Mouse (Mus musculus) C2C12 (cell line): ENCODE data around the gene 1190007I07Rik. TPM values are rescaled to one million over a fixed set of nuclear protein-coding genes. Genes with fewer than 3 reads are reported as not detected.

Experiments used
- H3K27me3 ChIP-seq: one replicate; pipeline ENCODE4 v1.6.1; 2011; ENCODE audit not compliant: control insufficient read depth, insufficient read depth, insufficient read length
- H3K36me3 ChIP-seq: one replicate; pipeline ENCODE4 v1.6.1; 2011; ENCODE audit not compliant: control insufficient read depth, insufficient read depth
- H3K4me3 ChIP-seq: one replicate; pipeline ENCODE4 v1.5.1; 2011; ENCODE audit warnings: mild to moderate bottlenecking, control low read depth; ENCODE audit not compliant: poor library complexity, insufficient read depth, severe bottlenecking
- H3K79me2 ChIP-seq: one replicate; pipeline ENCODE4 v1.6.1; 2011; ENCODE audit not compliant: control insufficient read depth, insufficient read depth
- H3K79me3 ChIP-seq: one replicate; pipeline ENCODE4 v1.6.1; 2011; ENCODE audit warnings: low read depth, control low read depth
- H3ac ChIP-seq: one replicate; pipeline ENCODE3; 2011; ENCODE audit warnings: low read depth; ENCODE audit not compliant: control insufficient read depth, insufficient read length
- CEBPB ChIP-seq: IDR thresholded peaks from one replicate; pipeline ENCODE4 v1.6.1; 2011; ENCODE audit warnings: low read depth, mild to moderate bottlenecking, control low read depth, moderate library complexity
- CTCF ChIP-seq: IDR thresholded peaks from one replicate; pipeline ENCODE4 v1.5.1; 2011; ENCODE audit not compliant: control insufficient read depth, insufficient read depth, insufficient read length
- FOSL1 ChIP-seq: IDR thresholded peaks from one replicate; pipeline ENCODE4 v1.8.0; 2011; ENCODE audit warnings: mild to moderate bottlenecking, low read length; ENCODE audit not compliant: poor library complexity, insufficient read depth, severe bottlenecking
- MAX ChIP-seq: IDR thresholded peaks from one replicate; pipeline ENCODE4 v1.6.1; 2011; ENCODE audit warnings: mild to moderate bottlenecking, control low read depth
- MYOD1 ChIP-seq: IDR thresholded peaks from one replicate; pipeline ENCODE4 v1.6.1; 2011; ENCODE audit warnings: low read depth; ENCODE audit not compliant: control insufficient read depth, insufficient read length
- MYOG ChIP-seq: IDR thresholded peaks from one replicate; pipeline ENCODE4 v1.6.1; 2011; ENCODE audit not compliant: control insufficient read depth, insufficient read length; ENCODE audit errors: extremely low read depth
- USF1 ChIP-seq: IDR thresholded peaks from one replicate; pipeline ENCODE4 v1.6.1; 2011; ENCODE audit warnings: low read depth, mild to moderate bottlenecking, control low read depth, moderate library complexity
- polyA plus RNA-seq: library from polyadenylated mRNA; unstranded; fragments of >200 nt; fragmentation: generic; extraction: Trizol; gene quantifications from one replicate; pipeline ENCODE4 v1.2.1, GENCODE M21; 2012; ENCODE audit warnings: missing spikeins

1190007I07Rik gene
- polyA plus RNA-seq, 1 experiment, result 16.6 TPM

DNA sequence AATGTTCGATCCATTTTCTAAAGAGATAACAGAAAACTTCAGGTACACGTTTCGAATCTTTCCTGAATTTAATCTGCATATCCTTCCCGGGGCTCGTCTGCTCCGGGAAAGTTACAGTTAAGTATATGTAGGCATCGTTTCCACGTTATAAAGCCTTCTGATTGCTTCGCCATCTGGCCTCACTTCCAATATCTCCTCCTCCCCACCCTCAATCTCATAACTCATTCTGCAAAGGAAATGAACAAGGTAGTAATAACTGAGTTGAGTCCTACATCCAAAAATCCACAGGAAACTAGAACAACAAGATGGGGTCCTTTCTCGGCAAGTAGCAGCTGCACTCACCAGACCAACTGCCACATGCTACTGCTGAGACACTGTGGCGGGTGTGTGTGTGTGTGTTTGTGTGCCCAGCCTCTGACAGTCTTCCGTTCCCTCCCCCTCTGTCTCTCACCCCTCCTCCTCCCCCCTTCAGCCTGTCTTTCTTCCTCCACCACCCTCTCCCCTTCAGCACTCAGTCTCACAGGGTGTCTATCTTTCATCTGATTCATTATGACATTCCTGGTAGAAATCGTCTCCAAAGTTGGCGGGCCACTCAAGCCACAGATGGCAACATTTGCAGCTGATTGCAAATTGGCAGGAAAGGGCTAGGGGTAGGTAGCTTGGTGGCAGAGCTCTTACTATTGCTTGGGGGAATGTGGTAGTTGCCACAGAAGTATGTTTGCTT lies 39.4 kb upstream of the 1190007I07Rik start:
- Histone ChIP-seq H3ac (no peak overlapping the region), H3K27me3 (no peaks in the 10 kb centered on the region), H3K79me3 (no peaks in the 10 kb centered on the region), H3K79me2 (no peaks in the 10 kb centered on the region), H3K36me3 (no peaks in the 10 kb centered on the region), H3K4me3 (no peak overlapping the region)
- TF ChIP-seq CTCF (no peak), MAX (no peak), USF1 (no peak), FOSL1 (no peak)

DNA sequence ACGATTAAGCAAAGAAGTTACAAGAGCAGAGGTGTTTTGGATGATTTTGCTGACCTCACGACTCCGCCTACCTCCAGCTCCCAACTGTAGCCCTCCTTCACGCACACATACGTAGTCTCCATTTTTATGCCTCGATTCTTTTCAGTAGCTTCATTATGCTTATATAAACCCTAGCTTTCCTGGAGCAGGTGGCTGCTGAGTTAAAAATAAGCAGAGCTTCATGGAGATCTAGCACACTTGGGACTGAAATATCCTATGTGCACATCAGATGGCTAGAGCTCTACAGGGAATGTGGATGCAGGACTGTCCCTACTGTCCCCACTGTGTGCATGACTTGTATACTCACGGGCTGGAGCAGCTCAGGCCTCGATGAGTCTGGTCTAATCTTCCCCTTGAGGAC lies 38.8 kb upstream of the 1190007I07Rik start:
- Histone ChIP-seq H3K79me2 (no peaks in the 10 kb centered on the region), H3ac (no peak overlapping the region), H3K27me3 (no peaks in the 10 kb centered on the region), H3K79me3 (no peaks in the 10 kb centered on the region), H3K4me3 (no peak overlapping the region), H3K36me3 (no peaks in the 10 kb centered on the region)
- no peak for TF ChIP-seq USF1
- no peak for TF ChIP-seq MYOG
- no peak for TF ChIP-seq FOSL1
- no peak for TF ChIP-seq CTCF
- no peak for TF ChIP-seq MAX
- TF ChIP-seq CEBPB, result no peak
- no peak for TF ChIP-seq MYOD1

DNA sequence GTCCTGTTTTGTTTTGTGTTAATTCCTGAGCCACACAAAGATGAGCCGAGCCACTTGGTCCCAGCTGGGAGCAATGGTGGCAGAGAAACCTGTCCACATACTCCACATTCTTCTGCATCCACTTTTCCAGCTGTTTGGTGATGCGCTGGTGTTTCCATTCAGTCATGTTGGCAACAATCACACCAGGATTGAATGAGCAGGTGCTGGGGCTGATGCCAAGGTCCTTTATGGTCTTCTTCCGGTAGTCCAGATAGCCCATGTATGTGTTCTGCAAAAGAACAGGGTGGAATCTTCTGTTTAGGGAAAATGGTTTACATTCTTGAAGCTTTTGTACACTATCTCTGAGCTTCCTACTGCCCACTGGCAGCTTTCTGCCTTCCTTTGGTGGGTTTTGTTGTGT lies 31.6 kb upstream of the 1190007I07Rik start:
- H3ac ChIP-seq, result no peak overlapping the region
- no peaks in the 10 kb centered on the region for H3K79me3 ChIP-seq
- no peak overlapping the region for H3K4me3 ChIP-seq
- H3K79me2 ChIP-seq, result no peaks in the 10 kb centered on the region
- H3K27me3 ChIP-seq, result no peaks in the 10 kb centered on the region
- peaks cover 19% of the 10 kb centered on the region for H3K36me3 ChIP-seq
- TF ChIP-seq USF1, result no peak
- no peak for TF ChIP-seq CEBPB
- TF ChIP-seq MYOG, result no peak
- TF ChIP-seq FOSL1, result no peak
- TF ChIP-seq MYOD1, result no peak
- no peak for TF ChIP-seq MAX
- no peak for TF ChIP-seq CTCF

DNA sequence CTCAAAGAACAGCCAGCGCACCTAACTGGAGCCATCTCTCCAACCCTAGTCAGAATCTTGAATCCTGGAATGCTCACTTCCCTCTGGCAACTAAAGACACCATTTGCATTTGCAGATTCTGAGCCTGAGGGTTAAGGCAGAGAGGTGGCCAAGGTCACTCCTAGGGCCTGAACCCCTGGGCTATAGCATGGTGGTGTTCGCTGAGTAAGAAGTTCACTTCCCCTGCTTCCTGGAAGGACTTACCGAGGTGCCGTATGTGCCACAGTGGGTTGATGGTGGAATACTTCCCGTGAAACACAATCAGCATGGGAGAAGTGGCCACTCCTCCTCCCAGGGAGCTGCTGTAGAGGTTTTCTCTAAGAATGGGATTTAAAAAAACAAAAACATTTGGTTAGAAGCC lies 29.6 kb upstream of the 1190007I07Rik start:
- Histone ChIP-seq H3K27me3 (no peaks in the 10 kb centered on the region), H3K79me3 (no peaks in the 10 kb centered on the region), H3ac (no peak overlapping the region), H3K79me2 (no peaks in the 10 kb centered on the region), H3K4me3 (no peak overlapping the region), H3K36me3 (peaks cover 23% of the 10 kb centered on the region)
- TF ChIP-seq USF1 (no peak), CTCF (no peak), MYOG (no peak), FOSL1 (no peak), MAX (no peak), CEBPB (no peak), MYOD1 (no peak)

DNA sequence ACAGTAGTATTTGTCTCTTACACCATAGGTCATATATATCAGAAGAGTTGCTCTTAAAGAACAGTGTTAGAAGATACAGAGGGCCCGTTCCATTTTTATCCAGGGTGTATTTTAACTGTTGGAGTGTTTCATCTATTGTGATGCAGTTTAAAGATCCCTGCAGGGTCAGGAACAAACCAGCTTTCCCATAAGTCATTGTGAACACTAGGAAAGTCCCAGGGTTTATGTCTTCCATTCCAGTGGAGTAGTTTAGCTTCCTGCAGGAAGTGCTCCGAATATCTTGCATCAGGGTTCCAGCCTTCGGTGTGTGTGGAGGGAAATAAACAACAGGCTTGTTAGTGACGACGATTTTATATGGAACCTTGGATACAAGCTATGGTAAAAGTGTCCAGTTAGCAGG lies 28.2 kb upstream of the 1190007I07Rik start:
- no peaks in the 10 kb centered on the region for H3K27me3 ChIP-seq
- H3K79me2 ChIP-seq, result no peaks in the 10 kb centered on the region
- H3K4me3 ChIP-seq, result no peak overlapping the region
- TF ChIP-seq CEBPB, result no peak
- TF ChIP-seq MAX, result no peak
- no peak for TF ChIP-seq MYOD1
- no peak for TF ChIP-seq USF1
- no peak for TF ChIP-seq FOSL1
- H3K79me3 ChIP-seq, result no peaks in the 10 kb centered on the region
- no peak overlapping the region for H3ac ChIP-seq
- H3K36me3 ChIP-seq, result peaks cover 34% of the 10 kb centered on the region

- H3ac ChIP-seq, result no peak overlapping the region
- peaks cover 61% of the 10 kb centered on the region for H3K36me3 ChIP-seq
- no peaks in the 10 kb centered on the region for H3K79me3 ChIP-seq
- no peak for TF ChIP-seq MAX
- no peaks in the 10 kb centered on the region for H3K79me2 ChIP-seq
- H3K4me3 ChIP-seq, result no peak overlapping the region
- H3K27me3 ChIP-seq, result no peaks in the 10 kb centered on the region
Measured at GRCm38 (mm10) chr10:82647205-82647811, 24.3 kb upstream of the 1190007I07Rik start.
